Mouse (Mus musculus) lung, postnatal 0 days (tissue): ENCODE results near the gene Pla2g15. TPM values are rescaled to one million over a fixed set of nuclear protein-coding genes. Genes with fewer than 3 reads are reported as not detected.

Experiments
- ATAC-seq: fragments of 200-750 bp; cut with Nextera tagmentation; 2 replicates; pipeline ENCODE4 v1.8.0; 2017; ENCODE audit warnings: moderate library complexity
- DNase-seq: peaks from one replicate; pipeline ENCODE4 v3.0.0-alpha.2; 2016; ENCODE audit warnings: low spot score
- H3K27ac ChIP-seq: fragments of 300-500 bp; sonication (generic); 2 replicates; pipeline ENCODE4 v1.5.1; 2014; ENCODE audit warnings: antibody characterized with exemption, mild to moderate bottlenecking, low read length, mixed read lengths
- H3K27me3 ChIP-seq: fragments of 300-500 bp; sonication (generic); replicated peaks from 2 replicates; pipeline ENCODE4 v1.6.1; 2014; ENCODE audit warnings: low read length, mixed read lengths; ENCODE audit not compliant: insufficient read depth
- H3K36me3 ChIP-seq: fragments of 300-500 bp; sonication (generic); 2 replicates; pipeline ENCODE4 v1.6.1; 2014; ENCODE audit warnings: low read length, mixed read lengths; ENCODE audit not compliant: insufficient read depth
- H3K4me1 ChIP-seq: fragments of 300-500 bp; sonication (generic); 2 replicates; pipeline ENCODE4 v1.6.1; 2014; ENCODE audit warnings: antibody characterized with exemption, low read depth, low read length, mixed read lengths; ENCODE audit not compliant: insufficient read depth
- H3K4me2 ChIP-seq: fragments of 300-500 bp; sonication (generic); replicated peaks from 2 replicates; pipeline ENCODE4 v1.6.1; 2014; ENCODE audit warnings: low read depth, mild to moderate bottlenecking, low read length, moderate library complexity, mixed read lengths
- H3K4me3 ChIP-seq: fragments of 300-500 bp; sonication (generic); 2 replicates; pipeline ENCODE4 v1.5.1; 2014; ENCODE audit warnings: low read depth, low read length
- H3K9ac ChIP-seq: fragments of 300-500 bp; sonication (generic); replicated peaks from 2 replicates; pipeline ENCODE4 v1.6.1; 2014; ENCODE audit warnings: low read depth, mild to moderate bottlenecking
- H3K9me3 ChIP-seq: fragments of 300-500 bp; sonication (generic); 2 replicates; pipeline ENCODE4 v1.6.1; 2016; ENCODE audit warnings: low read length, mixed read lengths
- CTCF ChIP-seq: IDR thresholded peaks from 2 replicates; pipeline ENCODE4 v1.5.1; 2016; ENCODE audit warnings: antibody characterized with exemption, mild to moderate bottlenecking
- EP300 ChIP-seq: IDR thresholded peaks from 2 replicates; pipeline ENCODE4 v1.6.1; 2016; ENCODE audit warnings: antibody characterized with exemption, mild to moderate bottlenecking, control low read depth
- WGBS: fragments of 180-500 bp; shearing (Covaris S2); extraction: QIAGEN DNeasy Blood & Tissue Kit; methylation state at CpG from one replicate; pipeline ENCODE4 v1.1.7; 2014; 5-methylcytosine and 5-hydroxymethylcytosine counted together
- polyA plus RNA-seq: library from polyadenylated mRNA; unstranded; fragments of >200 nt; fragmentation: Nextera tagmentation; extraction: Ambion mirVana; gene quantifications from 2 replicates; pipeline ENCODE4 v1.2.1, GENCODE M21; 2015

Pla2g15 gene
- polyA plus RNA-seq, 1 experiment from 2014 or later: 10.8 TPM

- H3K4me3 ChIP-seq: peak overlapping the region; percentile 67
- peak overlapping the region; percentile 73 for H3K4me2 ChIP-seq
- H3K27me3 ChIP-seq: peaks cover 8% of the 10 kb centered on the region
- no peak for TF ChIP-seq CTCF
- 0 out of 2 replicates have a peak, but pooled peaks have one; percentile 39 for TF ChIP-seq EP300
- H3K9ac ChIP-seq: peak overlapping the region; percentile 62
- ATAC-seq (0 out of 2 replicates have a peak, but pooled peaks have one; percentile 5), DNase-seq (peak; percentile 79)
- peaks cover 3% of the 10 kb centered on the region; the same call in 1 of the 2 replicates for H3K4me1 ChIP-seq
- 6% methylated on average over 22 of the region's 22 CpGs for WGBS
- no peaks in the 10 kb centered on the region for H3K9me3 ChIP-seq
- peaks cover 6% of the 10 kb centered on the region; the same call in 1 of the 2 replicates for H3K36me3 ChIP-seq
- H3K27ac ChIP-seq: peak overlapping the region; percentile 95
Observed at GRCm38 (mm10) chr8:106137218-106137905, 12.8 kb upstream of the Pla2g15 start.

GRCm38 (mm10) chr8:106137906-106138477, 12.2 kb upstream of the Pla2g15 start:
- TF ChIP-seq EP300 (peak; percentile 95), CTCF (no peak)
- H3K36me3 ChIP-seq: no peaks in the 10 kb centered on the region
- peak overlapping the region; percentile 67 for H3K4me3 ChIP-seq
- H3K27ac ChIP-seq: peak overlapping the region; percentile 95
- H3K27me3 ChIP-seq: peaks cover 8% of the 10 kb centered on the region
- H3K9me3 ChIP-seq: no peaks in the 10 kb centered on the region
- peaks cover 3% of the 10 kb centered on the region; the same call in 1 of the 2 replicates for H3K4me1 ChIP-seq
- ATAC-seq (peak; percentile 37), DNase-seq (peak; percentile 96)
- H3K9ac ChIP-seq: peak overlapping the region; percentile 62
- under 1% methylated on average over 24 of the region's 24 CpGs for WGBS
- peak overlapping the region; percentile 73 for H3K4me2 ChIP-seq

GRCm38 (mm10) chr8:106138616-106139015, 11.6 kb upstream of the Pla2g15 start:
- H3K4me2 ChIP-seq: peak overlapping the region; percentile 73
- peaks cover 3% of the 10 kb centered on the region; the same call in 1 of the 2 replicates for H3K4me1 ChIP-seq
- WGBS: 13% methylated on average over 7 of the region's 7 CpGs
- ATAC-seq (no peak), DNase-seq (peak; percentile 57)
- H3K27ac ChIP-seq: peak overlapping the region; percentile 81
- H3K36me3 ChIP-seq: no peaks in the 10 kb centered on the region
- H3K9me3 ChIP-seq: no peaks in the 10 kb centered on the region
- peak overlapping the region; percentile 67 for H3K4me3 ChIP-seq
- TF ChIP-seq EP300 (no peak), CTCF (no peak)
- H3K9ac ChIP-seq: peak overlapping the region; percentile 10; the same call in 1 of the 2 replicates
- peaks cover 8% of the 10 kb centered on the region for H3K27me3 ChIP-seq

GRCm38 (mm10) chr8:106140191-106140590, 10.0 kb upstream of the Pla2g15 start:
- 55% methylated on average over 5 of the region's 5 CpGs for WGBS
- Histone ChIP-seq H3K27me3 (peaks cover 8% of the 10 kb centered on the region), H3K4me2 (no peak overlapping the region), H3K9me3 (no peaks in the 10 kb centered on the region), H3K4me1 (peaks cover 3% of the 10 kb centered on the region; the same call in 1 of the 2 replicates), H3K4me3 (no peak overlapping the region), H3K9ac (no peak overlapping the region), H3K27ac (peak overlapping the region; percentile 16; the same call in 1 of the 2 replicates), H3K36me3 (no peaks in the 10 kb centered on the region)
- DNase-seq (no peak), ATAC-seq (no peak)
- TF ChIP-seq CTCF: no peak
- TF ChIP-seq EP300: no peak

- no peak overlapping the region for H3K4me3 ChIP-seq
- DNase-seq (peak; percentile 94), ATAC-seq (no peak)
- WGBS: 9% methylated on average over 13 of the region's 13 CpGs
- H3K27ac ChIP-seq: no peak overlapping the region
- H3K4me2 ChIP-seq: no peak overlapping the region
- H3K36me3 ChIP-seq: no peaks in the 10 kb centered on the region
- peaks cover 3% of the 10 kb centered on the region; the same call in 1 of the 2 replicates for H3K4me1 ChIP-seq
- TF ChIP-seq EP300 (no peak), CTCF (peak; percentile 98)
- peaks cover 5% of the 10 kb centered on the region; the same call in 1 of the 2 replicates for H3K27me3 ChIP-seq
- H3K9ac ChIP-seq: no peak overlapping the region
- H3K9me3 ChIP-seq: no peaks in the 10 kb centered on the region
Observed at GRCm38 (mm10) chr8:106140769-106141168, 9.4 kb upstream of the Pla2g15 start.

- Histone ChIP-seq H3K4me3 (no peak overlapping the region), H3K9me3 (no peaks in the 10 kb centered on the region), H3K9ac (no peak overlapping the region), H3K27me3 (no peaks in the 10 kb centered on the region), H3K27ac (peak overlapping the region; percentile 26; the same call in 1 of the 2 replicates), H3K4me1 (no peaks in the 10 kb centered on the region), H3K4me2 (no peak overlapping the region), H3K36me3 (no peaks in the 10 kb centered on the region)
- WGBS: 73% methylated on average over 2 of the region's 2 CpGs
- no peak for TF ChIP-seq EP300
- no peak for TF ChIP-seq CTCF
- peak; percentile 30 for ATAC-seq
- DNase-seq: peak; percentile 85
Observed at GRCm38 (mm10) chr8:106145331-106145730, 4.9 kb upstream of the Pla2g15 start.
